23 mouse cellular contexts compared by ENCODE assay signal in the genomic region with DNA sequence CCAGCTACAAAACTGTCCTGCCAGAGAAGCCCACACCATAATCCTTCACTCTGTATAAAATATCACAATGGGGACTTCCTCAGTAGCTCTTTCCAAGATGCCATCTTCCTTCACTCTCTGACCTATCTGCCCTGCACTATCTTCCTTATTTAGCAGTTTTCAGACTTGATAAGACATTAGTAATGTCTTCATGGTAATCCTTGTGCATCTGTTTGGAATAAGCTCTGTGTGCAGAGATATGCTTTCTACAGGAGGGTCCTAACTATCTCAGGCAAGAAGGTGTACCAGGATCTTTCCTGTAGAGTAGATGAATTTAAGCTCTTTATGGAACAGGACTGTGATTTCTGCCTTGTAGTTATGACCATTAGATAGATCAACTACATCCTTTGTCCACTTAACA.
DNase-seq lines count a peak whose midpoint lies in the region; ATAC-seq and TF ChIP-seq lines count a peak whose summit lies in the region.
"Had no signal": no experiment of that assay in that cellular context is flagged by ENCODE, and none has a peak within 500 bp of the region (broad histone marks: within the 10 kb centered on the region; RNA-seq: fewer than 3 reads in every experiment).

No protein-coding gene starts in this region.

- H3K27me3 ChIP-seq in liver, embryonic 12.5 days (replicated peaks), result no peaks in the 10 kb centered on the region
- no peaks in the 10 kb centered on the region for H3K27me3 ChIP-seq in liver, postnatal 0 days (ENCODE audit: insufficient read depth, low read length)
- no peaks in the 10 kb centered on the region for H3K27me3 ChIP-seq in G1E (ENCODE audit: insufficient read depth, low read length)
- no peaks in the 10 kb centered on the region for H3K27me3 ChIP-seq in MEL (ENCODE audit: control insufficient read depth in 1 of 2, insufficient read depth in 2 of 2, low read length in 2 of 2)
- no peaks in the 10 kb centered on the region for H3K27me3 ChIP-seq in hindbrain, embryonic 10.5 days (ENCODE audit: insufficient read depth, poor library complexity, severe bottlenecking)
- H3K27me3 ChIP-seq: CH12.LX, Patski had no signal

- no peak for DNase-seq in liver, postnatal 0 days
- DNase-seq in G1E (ENCODE audit: low spot score) (no peak), MEL (ENCODE audit: low read depth, low spot score) (peak; percentile 39)
- no peak for DNase-seq in hindbrain, embryonic 10.5 days (ENCODE audit: low spot score)
- DNase-seq in gastrocnemius, adult 8-10 months (ENCODE audit: low spot score in 2 of 2), result no peak
- no peak for DNase-seq in cerebellum, adult 11 months
- DNase-seq: adrenal gland, adult 2 months; adrenal gland, adult 8-10 months; adrenal gland, postnatal 10 days; adrenal gland, postnatal 14 days; adrenal gland, postnatal 25 days; adrenal gland, postnatal 36 days; B cell, adult 2 months; cerebellum, adult 11-12 months; cerebellum, adult 18-20 months; cerebellum, adult 2 months; cerebellum, adult 8-10 months had no signal

- no peak overlapping the region for H3K9ac ChIP-seq in liver, embryonic 12.5 days
- no peak overlapping the region for H3K9ac ChIP-seq in liver, postnatal 0 days (replicated peaks)
- H3K9ac ChIP-seq in MEL (ENCODE audit: control insufficient read depth, low read depth, low read length, poor library complexity, severe bottlenecking), result no peak overlapping the region

- H3K4me3 ChIP-seq in liver, embryonic 12.5 days, result no peak overlapping the region
- H3K4me3 ChIP-seq in liver, postnatal 0 days (ENCODE audit: low read depth, low read length), result no peak overlapping the region
- H3K4me3 ChIP-seq in G1E (ENCODE audit: low read depth, low read length) (no peak overlapping the region), MEL (ENCODE audit: control insufficient read depth in 1 of 2, insufficient read depth in 1 of 2, low read depth in 2 of 2, low read length in 2 of 2) (no peak overlapping the region)
- no peak overlapping the region for H3K4me3 ChIP-seq in hindbrain, embryonic 10.5 days

- TF ChIP-seq RAD21 in MEL (IDR thresholded peaks at IDR 0.05; ENCODE audit: low read depth, low read length), result no peak

- no peaks in the 10 kb centered on the region for H3K36me3 ChIP-seq in liver, embryonic 12.5 days
- no peaks in the 10 kb centered on the region for H3K36me3 ChIP-seq in liver, postnatal 0 days (replicated peaks; ENCODE audit: insufficient read depth, low read length)
- H3K36me3 ChIP-seq in G1E (replicated peaks), result peaks cover 44% of the 10 kb centered on the region
- peaks cover 0 to 57% of the 10 kb centered on the region in 2 experiments; a peak in 3 of 4 replicates for H3K36me3 ChIP-seq in MEL (ENCODE audit: control insufficient read depth in 1 of 2, insufficient read depth in 2 of 2, low read length in 2 of 2)
- no peaks in the 10 kb centered on the region for H3K36me3 ChIP-seq in hindbrain, embryonic 10.5 days

- H3K9me3 ChIP-seq in liver, embryonic 12.5 days (replicated peaks), result no peaks in the 10 kb centered on the region
- no peaks in the 10 kb centered on the region for H3K9me3 ChIP-seq in liver, postnatal 0 days (ENCODE audit: low read length)
- H3K9me3 ChIP-seq in G1E (replicated peaks), result no peaks in the 10 kb centered on the region
- no peaks in the 10 kb centered on the region for H3K9me3 ChIP-seq in MEL (replicated peaks; ENCODE audit: insufficient read depth, low read length)
- H3K9me3 ChIP-seq in hindbrain, embryonic 10.5 days, result no peaks in the 10 kb centered on the region

- H3K79me2 ChIP-seq in MEL (ENCODE audit: control insufficient read depth, insufficient read depth, low read length, poor library complexity), result peaks cover 12% of the 10 kb centered on the region

- H3K4me2 ChIP-seq in liver, embryonic 12.5 days, result no peak overlapping the region
- H3K4me2 ChIP-seq in liver, postnatal 0 days (ENCODE audit: low read depth, low read length), result no peak overlapping the region

- no peak overlapping the region for H3K27ac ChIP-seq in liver, embryonic 12.5 days
- no peak overlapping the region for H3K27ac ChIP-seq in liver, postnatal 0 days (ENCODE audit: low read depth)
- peak overlapping the region; percentile 54 for H3K27ac ChIP-seq in MEL (ENCODE audit: control insufficient read depth, low read depth, low read length)
- no peak overlapping the region for H3K27ac ChIP-seq in hindbrain, embryonic 10.5 days

- TF ChIP-seq CTCF in liver, postnatal 0 days (IDR thresholded peaks at IDR 0.05; ENCODE audit: low read depth), result no peak
- TF ChIP-seq CTCF in G1E (IDR thresholded peaks at IDR 0.05; ENCODE audit: low read depth, low read length) (no peak), MEL (IDR thresholded peaks at IDR 0.05 in 2 of 3, conservative IDR thresholded peaks at IDR 0.05 in 1 of 3; ENCODE audit: control insufficient read depth in 1 of 3, insufficient read depth in 1 of 3, low read depth in 2 of 3, low read length in 3 of 3, poor library complexity in 1 of 3, severe bottlenecking in 1 of 3) (no peak)

- no peak for TF ChIP-seq EP300 in liver, postnatal 0 days (IDR thresholded peaks at IDR 0.05; ENCODE audit: low read depth)
- TF ChIP-seq EP300 in MEL (IDR thresholded peaks at IDR 0.05; ENCODE audit: low read depth in 1 of 2, low read length in 2 of 2), result peak; percentile 87 to 88

- peak; percentile 20; the same call in 1 of the 2 replicates for ATAC-seq in liver, embryonic 12.5 days
- ATAC-seq in liver, postnatal 0 days, result no peak
- peak; percentile 26; the same call in 1 of the 2 replicates for ATAC-seq in G1E (ENCODE audit: extremely low read depth, insufficient number of reproducible peaks, low FRiP score, poor library complexity, severe bottlenecking)
- peak; percentile 8; the same call in 1 of the 2 replicates for ATAC-seq in megakaryocyte-erythroid progenitor cell, adult 5-6 weeks (replicated peaks; ENCODE audit: low FRiP score, low TSS enrichment, poor library complexity, severe bottlenecking)
- ATAC-seq: activated CD4-positive, CD25-positive, alpha-beta regulatory T cell, adult 4 months; CD4-positive, CD25-positive, alpha-beta regulatory T cell, adult 4 months; Patski had no signal

- TF ChIP-seq POLR2A in MEL (IDR thresholded peaks at IDR 0.05; ENCODE audit: control insufficient read depth in 1 of 2, insufficient read depth in 1 of 2, low read depth in 1 of 2, low read length in 2 of 2, poor library complexity in 1 of 2), result no peak

- H3K4me1 ChIP-seq in liver, embryonic 12.5 days, result peaks cover 47% of the 10 kb centered on the region
- H3K4me1 ChIP-seq in liver, postnatal 0 days (ENCODE audit: insufficient read depth), result peaks cover 20% of the 10 kb centered on the region
- peaks cover 21% of the 10 kb centered on the region for H3K4me1 ChIP-seq in G1E (ENCODE audit: insufficient read depth, low read depth, low read length)
- H3K4me1 ChIP-seq in MEL (ENCODE audit: control insufficient read depth in 1 of 2, insufficient read depth in 2 of 2, low read length in 2 of 2), result peaks cover 44 to 47% of the 10 kb centered on the region in 2 experiments
- H3K4me1 ChIP-seq in hindbrain, embryonic 10.5 days (replicated peaks), result peaks cover 26% of the 10 kb centered on the region

TF ChIP-seq in MEL, 35 proteins besides CTCF, POLR2A, EP300 and RAD21 (continues in another document):
- no peak for TF ChIP-seq ZC3H11A (IDR thresholded peaks at IDR 0.05; ENCODE audit: low read depth, low read length)
- TF ChIP-seq USF2 (IDR thresholded peaks at IDR 0.05; ENCODE audit: borderline replicate concordance in 1 of 2, insufficient read depth in 1 of 2, low read depth in 1 of 2, low read length in 2 of 2), result no peak
- no peak for TF ChIP-seq MYC (IDR thresholded peaks at IDR 0.05; ENCODE audit: low read depth, low read length)
- TF ChIP-seq ETS1 (IDR thresholded peaks at IDR 0.05; ENCODE audit: low read depth, low read length), result peak; percentile 79
- 0 out of 2 replicates have a peak, but pooled peaks have one; percentile 20 for TF ChIP-seq HCFC1 (IDR thresholded peaks at IDR 0.05; ENCODE audit: low read depth, low read length)
- no peak for TF ChIP-seq MYB (IDR thresholded peaks at IDR 0.05; ENCODE audit: low read depth, low read length)
- TF ChIP-seq SMC3 (IDR thresholded peaks at IDR 0.05; ENCODE audit: low read depth, low read length), result no peak
- TF ChIP-seq ZNF384 (IDR thresholded peaks at IDR 0.05; ENCODE audit: low read depth, low read length), result no peak
- no peak for TF ChIP-seq JUND (IDR thresholded peaks at IDR 0.05; ENCODE audit: low read depth, low read length)
- peak; percentile 91 for TF ChIP-seq TCF12 (IDR thresholded peaks at IDR 0.05; ENCODE audit: low read depth, low read length)
- TF ChIP-seq MEF2A (IDR thresholded peaks at IDR 0.05; ENCODE audit: extremely low read depth, insufficient replicate concordance, low read depth, low read length, poor library complexity, severe bottlenecking), result no peak
- TF ChIP-seq NRF1 (IDR thresholded peaks at IDR 0.05; ENCODE audit: insufficient read depth, low read depth, low read length, poor library complexity, severe bottlenecking), result no peak
- no peak for TF ChIP-seq POLR2AphosphoS2 (IDR thresholded peaks at IDR 0.05; ENCODE audit: low read length)
- TF ChIP-seq KAT2A (conservative IDR thresholded peaks at IDR 0.05; ENCODE audit: low read depth, low read length), result no peak
- TF ChIP-seq RCOR1 (IDR thresholded peaks at IDR 0.05; ENCODE audit: low read depth, low read length), result peak; percentile 71
- peak; percentile 52 for TF ChIP-seq TAL1 (IDR thresholded peaks at IDR 0.05; ENCODE audit: low read length)
- TF ChIP-seq USF1 (IDR thresholded peaks at IDR 0.05; ENCODE audit: low read depth, low read length), result no peak
- TF ChIP-seq CHD1 (IDR thresholded peaks at IDR 0.05; ENCODE audit: low read depth, low read length), result no peak
- no peak for TF ChIP-seq ZMIZ1 (IDR thresholded peaks at IDR 0.05; ENCODE audit: low read depth, low read length)
- TF ChIP-seq GABPA (IDR thresholded peaks at IDR 0.05; ENCODE audit: low read depth, low read length), result no peak
- no peak for TF ChIP-seq POLR2AphosphoS5 (IDR thresholded peaks at IDR 0.05; ENCODE audit: borderline replicate concordance, low read depth, low read length)
- TF ChIP-seq MAX (IDR thresholded peaks at IDR 0.05; ENCODE audit: low read length), result no peak
- no peak for TF ChIP-seq NELFE (IDR thresholded peaks at IDR 0.05; ENCODE audit: low read depth, low read length)
- peak; percentile 84 for TF ChIP-seq GATA1 (IDR thresholded peaks at IDR 0.05; ENCODE audit: low read depth, low read length)
- no peak for TF ChIP-seq SIN3A (IDR thresholded peaks at IDR 0.05; ENCODE audit: low read length)
- TF ChIP-seq ZKSCAN1 (IDR thresholded peaks at IDR 0.05; ENCODE audit: low read depth, low read length), result no peak
- TF ChIP-seq MAFK (IDR thresholded peaks at IDR 0.05; ENCODE audit: borderline replicate concordance, low read depth, low read length), result peak; percentile 54; the same call in 1 of the 2 replicates
- no peak for TF ChIP-seq BHLHE40 (IDR thresholded peaks at IDR 0.05; ENCODE audit: borderline replicate concordance, low read depth, low read length)
- TF ChIP-seq UBTF (IDR thresholded peaks at IDR 0.05; ENCODE audit: borderline replicate concordance, insufficient read depth, low read depth, low read length), result no peak
